Mouse (Mus musculus) limb, embryonic 14.5 days (tissue): Measurements from ENCODE around the gene Fgfr2. TPM values are rescaled to one million over a fixed set of nuclear protein-coding genes. Genes with fewer than 3 reads are reported as not detected.
"Not testable (repeated sequence)": the region's sequence is repeated elsewhere in the genome, so short reads cannot be mapped to it uniquely, and the experiment has no call there.

ENCODE experiments used
- ATAC-seq: fragments of 200-750 bp; cut with Nextera tagmentation; 2 replicates; pipeline ENCODE4 v1.8.0; 2017; ENCODE audit warnings: low read depth, moderate number of reproducible peaks, moderate TSS enrichment; ENCODE audit not compliant: low FRiP score
- DNase-seq: peaks from one replicate; pipeline ENCODE4 v3.0.0-alpha.2; 2015; ENCODE audit warnings: low spot score
- H3K27ac ChIP-seq: fragments of 300-500 bp; sonication (generic); replicated peaks from 2 replicates; pipeline ENCODE4 v1.5.1; 2014; ENCODE audit warnings: low read depth, mild to moderate bottlenecking, low read length, moderate library complexity, mixed read lengths
- H3K27me3 ChIP-seq: fragments of 300-500 bp; sonication (generic); 2 replicates; pipeline ENCODE4 v1.6.1; 2014; ENCODE audit warnings: low read length, mixed read lengths; ENCODE audit not compliant: control insufficient read depth, insufficient read depth
- H3K36me3 ChIP-seq: fragments of 300-500 bp; sonication (generic); 2 replicates; pipeline ENCODE4 v1.6.1; 2014; ENCODE audit warnings: mild to moderate bottlenecking, low read length, moderate library complexity, mixed read lengths; ENCODE audit not compliant: control insufficient read depth, insufficient read depth
- H3K4me1 ChIP-seq: fragments of 300-500 bp; sonication (generic); 2 replicates; pipeline ENCODE4 v1.6.1; 2014; ENCODE audit warnings: antibody characterized with exemption, low read length, mixed read lengths; ENCODE audit not compliant: control insufficient read depth, insufficient read depth
- H3K4me2 ChIP-seq: fragments of 300-500 bp; sonication (generic); replicated peaks from 2 replicates; pipeline ENCODE4 v1.6.1; 2014; ENCODE audit warnings: low read depth, mild to moderate bottlenecking, low read length, moderate library complexity; ENCODE audit not compliant: severe bottlenecking
- H3K4me3 ChIP-seq: fragments of 300-500 bp; sonication (generic); replicated peaks from 2 replicates; pipeline ENCODE4 v1.5.1; 2014; ENCODE audit warnings: low read length
- H3K9ac ChIP-seq: fragments of 300-500 bp; sonication (generic); 2 replicates; pipeline ENCODE4 v1.6.1; 2014; ENCODE audit warnings: mild to moderate bottlenecking, low read depth, low read length, moderate library complexity; ENCODE audit not compliant: severe bottlenecking
- H3K9me3 ChIP-seq: fragments of 300-500 bp; sonication (generic); 2 replicates; pipeline ENCODE4 v1.6.1; 2016; ENCODE audit warnings: low read length; ENCODE audit not compliant: control insufficient read depth
- POLR2A ChIP-seq: fragments of 200-500 bp; IDR thresholded peaks from 2 replicates; pipeline ENCODE4 v1.8.0; 2012; ENCODE audit warnings: inconsistent platforms, mild to moderate bottlenecking, moderate library complexity, borderline replicate concordance; ENCODE audit not compliant: insufficient read depth, insufficient read length; ENCODE audit errors: extremely low read depth
- WGBS: fragments of 180-500 bp; shearing (Covaris S2); extraction: QIAGEN DNeasy Blood & Tissue Kit; methylation state at CpG from one replicate; pipeline ENCODE4 v1.1.7; 2014; 5-methylcytosine and 5-hydroxymethylcytosine counted together
- polyA plus RNA-seq, 2 experiments: library from polyadenylated mRNA; depleted of rRNA in 1 of 2; stranded (reverse) in 1 of 2; unstranded in 1 of 2; fragments of >200 nt; fragmentation: Nextera tagmentation in 1 of 2; extraction: Ambion mirVana in 1 of 2; gene quantifications; 2 replicates each; pipeline versions ENCODE4 v1.2.1 to v1.2.3; 2012 to 2014

Fgfr2 gene
- polyA plus RNA-seq, 2 experiments = 131 to 133 TPM

- no peak overlapping the region for H3K27ac ChIP-seq
- no peak overlapping the region for H3K4me2 ChIP-seq
- no peak overlapping the region for H3K4me3 ChIP-seq
- no peaks in the 10 kb centered on the region for H3K9me3 ChIP-seq
- 84% methylated on average over 3 of the region's 3 CpGs for WGBS
- TF ChIP-seq POLR2A = no peak
- ATAC-seq (no peak), DNase-seq (no peak)
- no peaks in the 10 kb centered on the region for H3K4me1 ChIP-seq
- no peaks in the 10 kb centered on the region for H3K27me3 ChIP-seq
- H3K36me3 ChIP-seq = no peaks in the 10 kb centered on the region
- no peak overlapping the region for H3K9ac ChIP-seq
Measured at GRCm38 (mm10) chr7:130600074-130600473, 2523.1 kb downstream of the Fgfr2 start.

GRCm38 (mm10) chr7:130597546-130597945 is 2525.6 kb downstream of the Fgfr2 start:
- Histone ChIP-seq H3K4me3 (no peak overlapping the region), H3K36me3 (no peaks in the 10 kb centered on the region), H3K9me3 (no peaks in the 10 kb centered on the region), H3K4me1 (no peaks in the 10 kb centered on the region), H3K27me3 (no peaks in the 10 kb centered on the region), H3K9ac (no peak overlapping the region), H3K4me2 (no peak overlapping the region), H3K27ac (no peak overlapping the region)
- 70% methylated on average over 6 of the region's 6 CpGs for WGBS
- TF ChIP-seq POLR2A = no peak
- ATAC-seq = no peak
- no peak for DNase-seq

GRCm38 (mm10) chr7:130596079-130596855 is 2526.9 kb downstream of the Fgfr2 start:
- not testable (repeated sequence) for DNase-seq, H3K4me1 ChIP-seq, H3K27me3 ChIP-seq, H3K4me3 ChIP-seq, H3K36me3 ChIP-seq, H3K9ac ChIP-seq, H3K27ac ChIP-seq, H3K4me2 ChIP-seq, H3K9me3 ChIP-seq
- 0 out of 2 replicates have a peak, but pooled peaks have one; percentile 26 for ATAC-seq
- WGBS = 46% methylated on average over 9 of the region's 19 CpGs

- ATAC-seq, H3K4me3 ChIP-seq: not testable (repeated sequence)
Measured at GRCm38 (mm10) chr7:130593375-130594239, 2529.5 kb downstream of the Fgfr2 start.

GRCm38 (mm10) chr7:130592975-130593374 is 2530.2 kb downstream of the Fgfr2 start:
- H3K27me3 ChIP-seq, H3K4me1 ChIP-seq, DNase-seq, H3K9me3 ChIP-seq, ATAC-seq, H3K4me2 ChIP-seq, H3K9ac ChIP-seq, H3K27ac ChIP-seq, H3K4me3 ChIP-seq, H3K36me3 ChIP-seq: not testable (repeated sequence)
- WGBS = no CpG with 5 or more reads among the region's 11 CpGs

More at GRCm38 (mm10) chr7:130593375-130594239, 2529.5 kb downstream of the Fgfr2 start:
- H3K9ac ChIP-seq, H3K27me3 ChIP-seq, H3K4me1 ChIP-seq, H3K4me2 ChIP-seq, H3K36me3 ChIP-seq, DNase-seq, H3K9me3 ChIP-seq, H3K27ac ChIP-seq: not testable (repeated sequence)
- WGBS = 67% methylated on average over 7 of the region's 11 CpGs
